Mouse (Mus musculus): ENCODE measurements around the gene Klc1.

GRCm38 (mm10) chr12:111845953-111846352, 87.3 kb downstream of the Klc1 start:
- no peak for TF ChIP-seq ZC3H11A (IDR thresholded peaks at IDR 0.05; ENCODE audit: borderline replicate concordance, low read depth, low read length)
- no peak for TF ChIP-seq HCFC1 (IDR thresholded peaks at IDR 0.05; ENCODE audit: borderline replicate concordance, insufficient read depth, low read length)
- no peak for TF ChIP-seq MAFK (IDR thresholded peaks at IDR 0.05; ENCODE audit: insufficient read depth, low read depth, low read length)
- TF ChIP-seq CHD2 (IDR thresholded peaks at IDR 0.05; ENCODE audit: low read depth, low read length) = no peak
